Mouse (Mus musculus) left cerebral cortex, adult 2 months (tissue): ENCODE measurements around the gene Slc25a39. TPM values are rescaled to one million over a fixed set of nuclear protein-coding genes. Genes with fewer than 3 reads are reported as not detected.
"Not testable (repeated sequence)": the region's sequence is repeated elsewhere in the genome, so short reads cannot be mapped to it uniquely, and the experiment has no call there.

Experiments used
- DNase-seq, 2 experiments: peaks; one replicate each; pipeline ENCODE4 v3.0.0; 2021 to 2022; ENCODE audit warnings: low spot score in 2 of 2, mixed read lengths in 1 of 2; ENCODE audit errors: extremely low spot score in 1 of 2
- H3K27ac ChIP-seq: fragments of 200-600 bp; 2 replicates; pipeline ENCODE4 v1.8.1; 2022
- H3K4me3 ChIP-seq: fragments of 200-600 bp; 2 replicates; pipeline ENCODE4 v1.8.1; 2022
- CTCF ChIP-seq: fragments of 200-600 bp; IDR thresholded peaks from 2 replicates; pipeline ENCODE4 v1.8.1; 2022; ENCODE audit warnings: antibody characterized with exemption, mild to moderate bottlenecking, moderate library complexity
- intact Hi-C: fragments of 180-260 bp; cut with DNase I; formaldehyde crosslinking; loops from one replicate; pipeline ENCODE4 v1.15.1; 2025
- total RNA-seq, 2 experiments: library from RNA; stranded (reverse); gene quantifications; 2 replicates each; pipeline ENCODE4 v1.2.3; 2021

The Slc25a39 gene
- total RNA-seq, 2 experiments from 2014 or later, result 65.7 to 68.6 TPM

- intact Hi-C loops, result no loop called here
- Histone ChIP-seq H3K27ac (no peak overlapping the region), H3K4me3 (no peak overlapping the region)
- DNase-seq, result no peak
- TF ChIP-seq CTCF, result no peak
Observed at GRCm38 (mm10) chr11:102373646-102374045, 34.1 kb downstream of the Slc25a39 start.

- TF ChIP-seq CTCF, result no peak
- no peak for DNase-seq
- intact Hi-C loops, result no loop called here
- Histone ChIP-seq H3K4me3 (no peak overlapping the region), H3K27ac (no peak overlapping the region)
Observed at GRCm38 (mm10) chr11:102372936-102373335, 34.8 kb downstream of the Slc25a39 start.

GRCm38 (mm10) chr11:102371926-102372685 is 35.6 kb downstream of the Slc25a39 start:
- no peak for DNase-seq
- no peak for TF ChIP-seq CTCF
- intact Hi-C loops, result no loop called here
- no peak overlapping the region for H3K27ac ChIP-seq
- no peak overlapping the region for H3K4me3 ChIP-seq

- DNase-seq, result no peak
- intact Hi-C loops, result loop anchor here (1.0 kb wide), 1 partner anchor 26 kb away; no protein-coding TSS in a partner anchor
- no peak overlapping the region for H3K4me3 ChIP-seq
- no peak for TF ChIP-seq CTCF
- H3K27ac ChIP-seq, result no peak overlapping the region
Observed at GRCm38 (mm10) chr11:102370285-102370684, 37.5 kb downstream of the Slc25a39 start.

GRCm38 (mm10) chr11:102369263-102369662 is 38.5 kb downstream of the Slc25a39 start:
- no peak for DNase-seq
- intact Hi-C loops, result loop anchor here (10.0 kb wide), 1 partner anchor 244 kb away; no protein-coding TSS in a partner anchor
- TF ChIP-seq CTCF, result no peak
- H3K4me3 ChIP-seq, result no peak overlapping the region
- no peak overlapping the region for H3K27ac ChIP-seq

GRCm38 (mm10) chr11:102368347-102368746 is 39.4 kb downstream of the Slc25a39 start:
- intact Hi-C loops, result loop anchor here (10.0 kb wide), 1 partner anchor 244 kb away; no protein-coding TSS in a partner anchor
- TF ChIP-seq CTCF, result no peak
- DNase-seq, result no peak
- no peak overlapping the region for H3K27ac ChIP-seq
- H3K4me3 ChIP-seq, result no peak overlapping the region

GRCm38 (mm10) chr11:102367504-102368280 is 40.1 kb downstream of the Slc25a39 start:
- no peak for DNase-seq
- intact Hi-C loops, result loop anchor here (10.0 kb wide), 1 partner anchor 243 kb away; no protein-coding TSS in a partner anchor

GRCm38 (mm10) chr11:102366103-102366502 is 41.6 kb downstream of the Slc25a39 start, which contains the start of gene Slc4a1:
Gene Slc4a1, minus strand, starts transcription at chr11:102366203.
- intact Hi-C loops, result loop anchor here (10.0 kb wide), 1 partner anchor 241 kb away; no protein-coding TSS in a partner anchor
- H3K4me3 ChIP-seq, DNase-seq, H3K27ac ChIP-seq: not testable (repeated sequence)

More at GRCm38 (mm10) chr11:102367504-102368280, 40.1 kb downstream of the Slc25a39 start:
- no peak overlapping the region for H3K27ac ChIP-seq
- H3K4me3 ChIP-seq, result no peak overlapping the region
- no peak for TF ChIP-seq CTCF

- Histone ChIP-seq H3K27ac (no peak overlapping the region), H3K4me3 (no peak overlapping the region)
- intact Hi-C loops, result loop anchor here (10.0 kb wide), 1 partner anchor 241 kb away; no protein-coding TSS in a partner anchor
- TF ChIP-seq CTCF, result no peak
- DNase-seq, result no peak
Observed at GRCm38 (mm10) chr11:102365699-102366098, 42.0 kb downstream of the Slc25a39 start.

- TF ChIP-seq CTCF, result no peak
- intact Hi-C loops, result loop anchor here (10.0 kb wide), 1 partner anchor 240 kb away; no protein-coding TSS in a partner anchor
- DNase-seq, result no peak
- Histone ChIP-seq H3K4me3 (no peak overlapping the region), H3K27ac (no peak overlapping the region)
Observed at GRCm38 (mm10) chr11:102364570-102365371, 43.0 kb downstream of the Slc25a39 start.

GRCm38 (mm10) chr11:102363623-102364022 is 44.1 kb downstream of the Slc25a39 start:
- TF ChIP-seq CTCF, result no peak
- no peak for DNase-seq
- no peak overlapping the region for H3K4me3 ChIP-seq
- H3K27ac ChIP-seq, result no peak overlapping the region
- intact Hi-C loops, result loop anchor here (10.0 kb wide), 1 partner anchor 239 kb away; no protein-coding TSS in a partner anchor
